Mouse (Mus musculus) hindbrain, postnatal 0 days (tissue): ENCODE measurements around the gene Cacng7. TPM values are rescaled to one million over a fixed set of nuclear protein-coding genes. Genes with fewer than 3 reads are reported as not detected.

Source experiments
- ATAC-seq: fragments of 200-750 bp; cut with Nextera tagmentation; 2 replicates; pipeline ENCODE4 v1.8.0; 2017; ENCODE audit warnings: mild to moderate bottlenecking, moderate TSS enrichment, moderate library complexity
- DNase-seq: peaks from one replicate; pipeline ENCODE4 v3.0.0-alpha.2; 2015; ENCODE audit warnings: low spot score
- H3K27ac ChIP-seq: fragments of 300-500 bp; sonication (generic); 2 replicates; pipeline ENCODE4 v1.5.1; 2014; ENCODE audit warnings: mild to moderate bottlenecking
- H3K27me3 ChIP-seq: fragments of 300-500 bp; sonication (generic); 2 replicates; pipeline ENCODE4 v1.6.1; 2014; ENCODE audit warnings: low read length, mixed read lengths; ENCODE audit not compliant: insufficient read depth
- H3K36me3 ChIP-seq: fragments of 300-500 bp; sonication (generic); 2 replicates; pipeline ENCODE4 v1.6.1; 2014; ENCODE audit warnings: low read length, mixed read lengths; ENCODE audit not compliant: insufficient read depth
- H3K4me1 ChIP-seq: fragments of 300-500 bp; sonication (generic); 2 replicates; pipeline ENCODE4 v1.6.1; 2014; ENCODE audit warnings: antibody characterized with exemption, low read length, mixed read lengths; ENCODE audit not compliant: insufficient read depth
- H3K4me2 ChIP-seq: fragments of 300-500 bp; sonication (generic); 2 replicates; pipeline ENCODE4 v1.6.1; 2014; ENCODE audit warnings: low read depth, mild to moderate bottlenecking, low read length, moderate library complexity, mixed read lengths
- H3K4me3 ChIP-seq: fragments of 300-500 bp; sonication (generic); 2 replicates; pipeline ENCODE4 v1.5.1; 2014; ENCODE audit warnings: low read length
- H3K9ac ChIP-seq: fragments of 300-500 bp; sonication (generic); replicated peaks from 2 replicates; pipeline ENCODE4 v1.6.1; 2014; ENCODE audit warnings: mild to moderate bottlenecking, low read length, moderate library complexity, mixed read lengths
- H3K9me3 ChIP-seq: fragments of 300-500 bp; sonication (generic); 2 replicates; pipeline ENCODE4 v1.6.1; 2016; ENCODE audit warnings: low read length, mixed read lengths
- CTCF ChIP-seq: IDR thresholded peaks from 2 replicates; pipeline ENCODE4 v1.5.1; 2016; ENCODE audit warnings: antibody characterized with exemption, control low read depth, low read depth
- WGBS: fragments of 180-500 bp; shearing (Covaris S2); extraction: QIAGEN DNeasy Blood & Tissue Kit; methylation state at CpG from one replicate; pipeline ENCODE4 v1.1.7; 2014; 5-methylcytosine and 5-hydroxymethylcytosine counted together
- polyA plus RNA-seq: library from polyadenylated mRNA; unstranded; fragments of >200 nt; fragmentation: Nextera tagmentation; extraction: Ambion mirVana; gene quantifications from 2 replicates; pipeline ENCODE4 v1.2.1, GENCODE M21; 2015
- total RNA-seq: library from RNA; depleted of rRNA; stranded (reverse); fragments of >200 nt; gene quantifications from 2 replicates; pipeline ENCODE4 v1.2.3, GENCODE M21; 2014

Gene Cacng7
- total and polyA plus RNA-seq, 2 experiments from 2014 or later, result 4.0 to 115 TPM

- ATAC-seq (peak; percentile 48), DNase-seq (no peak)
- Histone ChIP-seq H3K27ac (no peak overlapping the region), H3K36me3 (peaks cover 6% of the 10 kb centered on the region; the same call in 1 of the 2 replicates), H3K4me2 (no peak overlapping the region), H3K9me3 (no peaks in the 10 kb centered on the region), H3K27me3 (no peaks in the 10 kb centered on the region), H3K4me3 (no peak overlapping the region), H3K4me1 (0 out of 2 replicates have a peak, but pooled peaks cover 3% of the 10 kb centered on the region), H3K9ac (no peak overlapping the region)
- 33% methylated on average over 12 of the region's 12 CpGs for WGBS
- no peak for TF ChIP-seq CTCF
Observed at GRCm38 (mm10) chr7:3368311-3368710, 35.6 kb downstream of the Cacng7 start.

GRCm38 (mm10) chr7:3369189-3369588, 36.4 kb downstream of the Cacng7 start:
- WGBS, result 62% methylated on average over 6 of the region's 6 CpGs
- Histone ChIP-seq H3K9ac (no peak overlapping the region), H3K4me1 (0 out of 2 replicates have a peak, but pooled peaks cover 3% of the 10 kb centered on the region), H3K27ac (no peak overlapping the region), H3K9me3 (no peaks in the 10 kb centered on the region), H3K27me3 (no peaks in the 10 kb centered on the region), H3K4me2 (no peak overlapping the region), H3K4me3 (no peak overlapping the region), H3K36me3 (peaks cover 3% of the 10 kb centered on the region; the same call in 1 of the 2 replicates)
- no peak for ATAC-seq
- DNase-seq, result no peak
- no peak for TF ChIP-seq CTCF

DNA sequence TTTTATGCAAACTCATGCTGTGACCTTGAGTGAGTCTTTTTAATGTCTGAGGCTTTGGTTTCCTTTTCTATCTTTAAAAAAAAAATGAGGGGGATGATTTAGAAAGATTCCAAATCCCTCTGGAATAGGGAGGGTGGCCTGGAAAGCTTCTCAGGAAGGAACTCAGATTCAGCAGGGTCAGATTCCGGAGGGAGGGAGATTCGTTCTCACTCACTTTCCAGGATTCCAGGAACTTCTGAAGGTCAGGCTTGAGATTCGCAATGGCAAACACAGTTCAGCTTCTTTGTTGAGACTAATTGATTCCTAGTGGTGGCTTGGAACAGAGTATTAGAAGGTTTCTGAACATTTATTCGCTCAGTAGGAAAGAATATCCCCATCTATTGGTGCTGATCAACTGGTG, 37.7 kb downstream of the Cacng7 start:
- Histone ChIP-seq H3K4me2 (no peak overlapping the region), H3K36me3 (no peaks in the 10 kb centered on the region), H3K4me3 (no peak overlapping the region), H3K9me3 (no peaks in the 10 kb centered on the region), H3K9ac (no peak overlapping the region), H3K4me1 (0 out of 2 replicates have a peak, but pooled peaks cover 3% of the 10 kb centered on the region), H3K27me3 (no peaks in the 10 kb centered on the region), H3K27ac (no peak overlapping the region)
- 69% methylated on average over 4 of the region's 4 CpGs for WGBS
- ATAC-seq (no peak), DNase-seq (no peak)
- no peak for TF ChIP-seq CTCF

- Histone ChIP-seq H3K9ac (no peak overlapping the region), H3K27ac (no peak overlapping the region)
Observed at GRCm38 (mm10) chr7:3372376-3372775, 39.6 kb downstream of the Cacng7 start.

DNA sequence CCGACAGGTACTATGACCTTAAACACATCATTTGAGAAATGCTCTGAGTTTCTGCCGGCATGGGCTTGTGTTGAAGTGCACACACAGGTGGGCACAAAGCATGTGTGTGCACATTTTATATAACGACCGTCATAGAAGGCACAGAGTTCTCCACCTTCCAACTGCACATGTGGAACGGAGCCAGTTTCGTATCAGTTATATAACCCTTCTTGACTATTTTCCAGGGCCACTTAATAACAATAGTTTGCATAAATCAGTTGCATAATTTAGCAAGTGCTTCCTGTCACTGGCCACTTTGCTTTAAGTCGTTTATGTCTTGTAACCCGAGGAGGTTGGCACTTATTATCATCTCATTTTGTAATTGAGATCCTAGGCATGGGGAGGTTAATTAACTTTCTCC, 41.0 kb downstream of the Cacng7 start:
- Histone ChIP-seq H3K27me3 (no peaks in the 10 kb centered on the region), H3K4me1 (no peaks in the 10 kb centered on the region), H3K4me2 (no peak overlapping the region), H3K27ac (no peak overlapping the region), H3K36me3 (no peaks in the 10 kb centered on the region), H3K9me3 (no peaks in the 10 kb centered on the region), H3K9ac (no peak overlapping the region), H3K4me3 (no peak overlapping the region)
- no peak for DNase-seq
- no peak for ATAC-seq
- no peak for TF ChIP-seq CTCF
- WGBS, result 82% methylated on average over 8 of the region's 8 CpGs

More at GRCm38 (mm10) chr7:3372376-3372775, 39.6 kb downstream of the Cacng7 start:
- WGBS, result 54% methylated on average over 2 of the region's 2 CpGs
- no peak for DNase-seq
- ATAC-seq, result no peak
- Histone ChIP-seq H3K4me1 (0 out of 2 replicates have a peak, but pooled peaks cover 3% of the 10 kb centered on the region), H3K4me2 (no peak overlapping the region), H3K9me3 (no peaks in the 10 kb centered on the region), H3K27me3 (no peaks in the 10 kb centered on the region), H3K36me3 (no peaks in the 10 kb centered on the region), H3K4me3 (no peak overlapping the region)
- no peak for TF ChIP-seq CTCF

GRCm38 (mm10) chr7:3376831-3377230, 44.1 kb downstream of the Cacng7 start:
- Histone ChIP-seq H3K4me2 (no peak overlapping the region), H3K4me1 (no peaks in the 10 kb centered on the region), H3K27me3 (no peaks in the 10 kb centered on the region), H3K27ac (no peak overlapping the region), H3K9ac (no peak overlapping the region), H3K9me3 (no peaks in the 10 kb centered on the region), H3K36me3 (no peaks in the 10 kb centered on the region), H3K4me3 (no peak overlapping the region)
- DNase-seq, result peak; percentile 37
- TF ChIP-seq CTCF, result peak; percentile 64
- ATAC-seq, result 0 out of 2 replicates have a peak, but pooled peaks have one; percentile 38
- WGBS, result 64% methylated on average over 4 of the region's 4 CpGs

DNA sequence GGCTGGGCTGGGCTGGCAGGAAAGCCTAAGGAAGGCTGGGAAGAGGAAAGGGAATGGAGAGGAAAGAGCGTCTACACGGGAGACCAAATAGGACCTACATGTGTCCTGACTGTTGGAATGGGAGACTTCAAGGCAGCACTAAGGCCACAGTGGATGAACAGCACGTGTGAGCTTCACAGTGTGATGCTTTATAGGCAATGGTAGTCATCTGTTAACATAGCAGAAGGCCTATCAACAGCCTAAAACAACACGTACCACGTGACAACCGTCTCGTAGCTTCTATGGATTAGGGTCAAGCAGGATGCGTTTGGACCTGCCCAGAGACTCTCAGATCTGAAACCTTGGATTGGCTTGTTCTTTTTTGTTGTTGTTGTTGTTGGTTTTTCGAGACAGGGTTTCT, 49.4 kb downstream of the Cacng7 start:
- WGBS, result 88% methylated on average over 9 of the region's 9 CpGs
- no peak overlapping the region for H3K4me3 ChIP-seq
- H3K27me3 ChIP-seq, result no peaks in the 10 kb centered on the region
- no peak for TF ChIP-seq CTCF
- H3K4me1 ChIP-seq, result no peaks in the 10 kb centered on the region
- DNase-seq, result no peak
- no peak overlapping the region for H3K9ac ChIP-seq
- H3K4me2 ChIP-seq, result no peak overlapping the region
- no peak for ATAC-seq
- no peaks in the 10 kb centered on the region for H3K9me3 ChIP-seq
- H3K36me3 ChIP-seq, result no peaks in the 10 kb centered on the region
- H3K27ac ChIP-seq, result no peak overlapping the region
